Comparison of ENCODE assay signal across 21 mouse cellular contexts in the genomic region with DNA sequence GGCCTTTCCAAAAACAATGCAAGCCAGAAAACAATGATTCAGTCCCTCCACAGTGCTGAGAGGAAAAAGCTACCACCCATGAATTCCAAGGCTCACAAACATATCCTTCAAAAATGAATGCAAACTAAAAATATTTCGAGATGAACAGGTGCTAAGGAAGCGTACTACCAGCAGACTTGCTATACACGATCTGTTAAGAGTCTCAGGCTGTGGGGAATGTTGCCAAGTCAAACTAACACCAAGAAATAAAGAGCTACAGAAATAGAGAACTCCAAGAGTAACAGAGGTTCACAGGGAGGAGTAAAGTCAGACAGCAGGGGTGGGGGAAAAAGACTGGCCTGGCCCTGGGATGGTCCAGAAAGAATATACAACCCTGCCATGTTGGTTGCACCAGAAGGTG. TPM values are rescaled to one million over a fixed set of nuclear protein-coding genes. Genes with fewer than 3 reads are reported as not detected.
DNase-seq lines count a peak whose midpoint lies in the region; ATAC-seq lines count a peak whose summit lies in the region.
"Had no signal": no experiment of that assay in that cellular context is flagged by ENCODE, and none has a peak within 500 bp of the region (broad histone marks: within the 10 kb centered on the region; RNA-seq: fewer than 3 reads in every experiment).

No protein-coding gene starts in this region.

- no peaks in the 10 kb centered on the region for H3K27me3 ChIP-seq in lung, embryonic 16.5 days (ENCODE audit: control insufficient read depth, insufficient read depth, low read depth, low read length)
- H3K27me3 ChIP-seq in midbrain, embryonic 14.5 days (ENCODE audit: control insufficient read depth, insufficient read depth, low read length) = no peaks in the 10 kb centered on the region
- H3K27me3 ChIP-seq: heart, embryonic 15.5 days; limb, embryonic 15.5 days; liver, embryonic 15.5 days; neural tube, embryonic 12.5 days; stomach, embryonic 15.5 days had no signal

- no peak overlapping the region for H3K27ac ChIP-seq in lung, embryonic 16.5 days (ENCODE audit: low read length)
- H3K27ac ChIP-seq in midbrain, embryonic 14.5 days (replicated peaks; ENCODE audit: low read depth, low read length) = no peak overlapping the region
- H3K27ac ChIP-seq: heart, adult 2 months; heart, embryonic 15.5 days; limb, embryonic 15.5 days; liver, embryonic 15.5 days; neural tube, embryonic 12.5 days; stomach, embryonic 15.5 days had no signal

- WGBS in lung, embryonic 16.5 days = 47% methylated on average over 3 of the region's 3 CpGs
- WGBS in midbrain, embryonic 14.5 days = 81% methylated on average over 3 of the region's 3 CpGs

- peak; percentile 57; the same call in 1 of the 2 replicates for ATAC-seq in lung, embryonic 16.5 days (ENCODE audit: low read depth)
- ATAC-seq in midbrain, embryonic 14.5 days (ENCODE audit: low FRiP score, low TSS enrichment) = no peak
- ATAC-seq: hindbrain, embryonic 16.5 days; intestine, embryonic 16.5 days had no signal

- 0 out of 2 replicates have a peak, but pooled peaks cover 3% of the 10 kb centered on the region for H3K4me1 ChIP-seq in lung, embryonic 16.5 days (replicated peaks; ENCODE audit: control insufficient read depth, insufficient read depth, low read length)
- no peaks in the 10 kb centered on the region for H3K4me1 ChIP-seq in midbrain, embryonic 14.5 days (ENCODE audit: control insufficient read depth, insufficient read depth, low read length)
- H3K4me1 ChIP-seq: heart, embryonic 15.5 days; limb, embryonic 15.5 days; liver, embryonic 15.5 days; neural tube, embryonic 12.5 days; stomach, embryonic 15.5 days had no signal

- H3K9ac ChIP-seq in lung, embryonic 16.5 days (ENCODE audit: low read length) = no peak overlapping the region
- no peak overlapping the region for H3K9ac ChIP-seq in midbrain, embryonic 14.5 days (replicated peaks; ENCODE audit: low read length)
- H3K9ac ChIP-seq: heart, embryonic 15.5 days; limb, embryonic 15.5 days; liver, embryonic 15.5 days; neural tube, embryonic 12.5 days; stomach, embryonic 15.5 days had no signal

- peak; percentile 36 to 79 for DNase-seq in frontal cortex, adult 2 months (ENCODE audit: extremely low spot score in 1 of 2, low spot score in 1 of 2)
- DNase-seq in frontal cortex, postnatal 25 days (ENCODE audit: low spot score in 2 of 2) = no peak
- no peak for DNase-seq in lung, postnatal 25 days (ENCODE audit: low spot score)
- DNase-seq in frontal cortex, postnatal 36 days (ENCODE audit: low spot score in 2 of 2) = peak; percentile 28 to 62
- DNase-seq in right cerebral cortex, postnatal 10 days (ENCODE audit: low spot score in 2 of 2) = peak; percentile 46 to 72
- no peak for DNase-seq in midbrain, embryonic 14.5 days
- DNase-seq: B cell, adult 2 months; cerebellum, adult 8-10 months; gastrocnemius, postnatal 25 days; heart, adult 2 months; heart, postnatal 4 days; kidney, postnatal 36 days had no signal

- no peak overlapping the region for H3K4me2 ChIP-seq in lung, embryonic 16.5 days (ENCODE audit: low read depth, low read length)
- no peak overlapping the region for H3K4me2 ChIP-seq in midbrain, embryonic 14.5 days (ENCODE audit: low read length)
- H3K4me2 ChIP-seq: heart, embryonic 15.5 days; limb, embryonic 15.5 days; liver, embryonic 15.5 days; midbrain, embryonic 11.5 days; neural tube, embryonic 12.5 days; stomach, embryonic 15.5 days had no signal

- H3K36me3 ChIP-seq in lung, embryonic 16.5 days (ENCODE audit: control insufficient read depth, insufficient read depth, low read length) = no peaks in the 10 kb centered on the region
- no peaks in the 10 kb centered on the region for H3K36me3 ChIP-seq in midbrain, embryonic 14.5 days (ENCODE audit: control insufficient read depth, insufficient read depth, low read length)
- H3K36me3 ChIP-seq: heart, embryonic 15.5 days; limb, embryonic 15.5 days; liver, embryonic 15.5 days; neural tube, embryonic 12.5 days; stomach, embryonic 15.5 days had no signal

- H3K9me3 ChIP-seq in lung, embryonic 16.5 days (ENCODE audit: control insufficient read depth, low read length) = no peaks in the 10 kb centered on the region
- H3K9me3 ChIP-seq in midbrain, embryonic 14.5 days (ENCODE audit: control insufficient read depth, low read length) = no peaks in the 10 kb centered on the region
- H3K9me3 ChIP-seq: heart, embryonic 15.5 days; limb, embryonic 15.5 days; liver, embryonic 15.5 days; neural tube, embryonic 12.5 days; stomach, embryonic 15.5 days had no signal

- no peak overlapping the region for H3K4me3 ChIP-seq in lung, embryonic 16.5 days (ENCODE audit: low read length)
- H3K4me3 ChIP-seq in midbrain, embryonic 14.5 days (replicated peaks; ENCODE audit: low read depth, low read length) = no peak overlapping the region
- H3K4me3 ChIP-seq: heart, adult 2 months; heart, embryonic 15.5 days; limb, embryonic 15.5 days; liver, embryonic 15.5 days; neural tube, embryonic 12.5 days; stomach, embryonic 15.5 days had no signal

RNA-seq across cellular contexts. Expression of gene Thrb, which starts 38.4 kb away (rescaled TPM):
- polyA plus RNA-seq in frontal cortex, adult 2 months (2012; rRNA removed) = 15.8 and 21.2 TPM in 2 replicates
- polyA plus RNA-seq in lung, embryonic 16.5 days (2015; fragmentation: Nextera tagmentation; extraction: Ambion mirVana) = 1.5 and 1.7 TPM in 2 replicates
- polyA plus RNA-seq in midbrain, embryonic 14.5 days (2014; fragmentation: Nextera tagmentation; extraction: Ambion mirVana) = 0.96 and 1.8 TPM in 2 replicates

Comparison
In these comparisons a context has a peak if more than half of its experiments do, and no peak if none do; other contexts are left out.
1. DNase-seq: peak in frontal cortex, adult 2 months (2 of 2), frontal cortex, postnatal 36 days (2 of 2) and right cerebral cortex, postnatal 10 days (2 of 2); none in frontal cortex, postnatal 25 days (0 of 2), lung, postnatal 25 days (single experiment) and midbrain, embryonic 14.5 days (single experiment).